Mouse (Mus musculus) testis, adult 2 months (tissue): Measurements from ENCODE around the gene Fam69a.

Experiments
- CTCF ChIP-seq: fragments of 200-500 bp; IDR thresholded peaks from 2 replicates; pipeline ENCODE4 v1.5.1; 2012; ENCODE audit warnings: low read depth, mild to moderate bottlenecking, inconsistent platforms, low read length, moderate library complexity; ENCODE audit not compliant: control insufficient read depth, insufficient read depth, insufficient replicate concordance
- POLR2A ChIP-seq: fragments of 200-500 bp; IDR thresholded peaks from 2 replicates; pipeline ENCODE4 v1.6.1; 2012; ENCODE audit warnings: low read depth, mild to moderate bottlenecking, inconsistent platforms, low read length, moderate library complexity; ENCODE audit not compliant: control insufficient read depth

DNA sequence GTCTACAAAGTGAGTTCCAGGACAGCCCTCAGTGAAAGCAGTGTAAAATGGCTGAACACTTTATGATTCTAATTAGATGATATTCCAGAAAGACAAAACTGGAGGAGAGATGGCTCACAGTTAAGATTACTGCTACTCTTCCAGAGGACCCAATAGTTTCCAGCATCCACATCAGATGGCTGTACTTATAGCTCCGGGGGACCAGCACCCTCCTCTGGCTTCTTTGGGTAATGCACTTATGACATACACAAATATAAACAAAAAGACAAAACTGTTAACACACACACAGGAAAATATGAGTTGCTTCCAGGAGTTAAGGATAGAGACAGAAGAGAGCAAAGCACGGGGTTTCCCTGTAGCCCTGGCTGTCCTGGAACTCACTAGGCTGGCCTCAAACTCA, 43.1 kb upstream of the Fam69a start:
- TF ChIP-seq POLR2A (no peak), CTCF (no peak)
